Mouse (Mus musculus) cerebral cortex, adult 2 months (tissue): ENCODE results near the gene Prcc.

Experiments
- WGBS: fragments of 180-500 bp; shearing (Covaris S2); methylation state at CpG from one replicate; pipeline ENCODE4 v1.1.7; 2018; 5-methylcytosine and 5-hydroxymethylcytosine counted together

Prcc gene

DNA sequence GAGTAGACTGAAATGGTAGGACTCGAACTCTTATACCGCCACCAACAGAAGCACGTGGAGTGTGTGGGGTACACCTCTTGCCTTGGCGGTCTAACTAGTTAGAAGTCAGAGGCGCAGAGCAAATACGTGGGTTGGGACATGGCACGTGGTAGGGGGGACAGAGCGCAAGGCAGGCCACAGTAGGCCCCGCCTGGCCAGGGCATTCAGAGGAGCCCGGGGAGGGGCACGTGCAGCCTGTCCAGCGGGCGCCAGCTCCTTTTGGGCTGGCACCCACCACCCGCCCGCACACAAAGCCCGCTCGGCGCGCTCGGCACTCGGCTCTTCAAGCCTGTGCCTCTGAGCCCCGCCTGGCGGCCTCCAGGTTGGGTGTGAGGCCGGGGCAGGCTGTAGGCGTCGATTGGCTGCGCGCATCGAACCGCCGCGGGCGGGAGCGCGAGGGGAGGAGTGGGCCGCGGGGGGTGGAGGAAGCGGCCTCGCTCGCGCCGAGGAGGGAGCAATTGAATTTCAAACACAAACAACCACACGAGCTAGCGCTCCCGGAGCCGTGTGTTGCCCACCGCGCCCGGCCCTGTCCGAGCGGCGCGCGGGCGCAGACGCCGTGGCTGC is 20.6 kb upstream of the Prcc start, which contains the start of gene Hdgf:
Hdgf (plus strand) TSS at position 442 of the 606 bp plus-strand sequence.
- under 1% methylated on average over 57 of the region's 57 CpGs for WGBS

DNA sequence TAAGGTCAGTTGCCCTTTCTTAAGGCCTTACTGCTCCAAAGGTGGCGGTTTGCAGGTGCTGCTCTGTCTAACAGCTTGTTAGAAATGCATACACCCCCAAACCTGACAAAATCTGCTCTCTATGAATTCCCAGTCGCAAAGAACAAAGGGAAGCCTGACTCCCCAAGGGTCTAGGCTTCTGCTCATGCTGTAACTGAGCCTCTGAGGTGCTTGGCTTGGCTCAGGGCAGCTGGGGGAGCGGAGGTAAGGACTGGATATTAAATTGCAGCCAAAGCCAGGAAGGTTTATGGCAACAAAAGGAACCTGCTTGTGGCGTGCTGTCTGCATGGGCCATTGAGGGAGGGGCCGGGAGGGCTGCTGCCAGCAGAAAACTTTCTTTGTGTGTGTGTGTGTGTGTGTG is 18.4 kb upstream of the Prcc start:
- WGBS, result 60% methylated on average over 5 of the region's 5 CpGs

DNA sequence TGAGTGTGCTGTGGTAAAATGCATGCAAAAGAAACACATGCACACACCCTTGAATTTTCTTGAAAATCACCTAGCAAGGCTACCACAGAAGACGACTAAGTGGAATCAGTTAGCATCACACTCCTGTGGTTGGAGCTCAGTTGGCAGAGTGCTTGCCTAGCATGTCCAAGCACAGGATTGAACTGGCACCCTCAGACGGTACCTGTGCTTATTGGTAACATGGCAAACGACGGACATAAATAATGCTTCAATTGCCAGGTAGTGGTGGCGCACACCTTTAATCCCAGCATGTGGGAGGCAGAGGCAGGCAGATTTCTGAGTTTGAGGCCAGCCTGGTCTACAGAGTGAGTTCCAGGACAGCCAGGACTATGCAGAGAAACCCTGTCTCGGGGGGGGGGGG is 16.6 kb upstream of the Prcc start:
- 78% methylated on average over 6 of the region's 6 CpGs for WGBS

DNA sequence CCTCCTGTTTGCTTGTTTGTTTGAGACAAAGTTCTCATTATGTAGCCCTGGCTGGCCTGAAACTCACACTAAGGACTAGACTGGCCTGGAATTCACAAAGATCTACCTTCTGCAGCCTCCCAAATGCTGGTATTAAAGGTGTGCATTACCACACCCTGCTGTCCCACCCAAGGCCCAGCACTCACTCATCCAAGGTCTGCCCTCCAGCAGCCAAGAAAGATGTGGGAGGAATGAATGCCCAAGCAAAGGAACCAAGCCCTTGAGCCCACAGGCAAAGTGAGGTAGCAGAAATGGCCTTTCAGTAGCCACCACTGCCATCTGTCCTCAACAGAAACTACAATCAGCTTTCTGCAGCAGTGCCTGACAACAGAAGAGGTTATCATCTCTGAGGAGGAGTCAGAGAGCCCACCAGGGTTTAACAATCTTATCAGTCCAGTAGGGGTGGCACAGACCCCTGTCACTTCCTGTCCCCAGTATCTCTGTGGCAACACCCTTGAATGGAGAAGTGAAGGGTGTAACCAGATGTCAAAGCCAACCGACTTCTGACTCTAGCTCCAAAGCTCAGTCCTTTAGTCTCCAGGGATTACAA is 15.7 kb upstream of the Prcc start:
- 69% methylated on average over 1 of the region's 1 CpGs for WGBS

DNA sequence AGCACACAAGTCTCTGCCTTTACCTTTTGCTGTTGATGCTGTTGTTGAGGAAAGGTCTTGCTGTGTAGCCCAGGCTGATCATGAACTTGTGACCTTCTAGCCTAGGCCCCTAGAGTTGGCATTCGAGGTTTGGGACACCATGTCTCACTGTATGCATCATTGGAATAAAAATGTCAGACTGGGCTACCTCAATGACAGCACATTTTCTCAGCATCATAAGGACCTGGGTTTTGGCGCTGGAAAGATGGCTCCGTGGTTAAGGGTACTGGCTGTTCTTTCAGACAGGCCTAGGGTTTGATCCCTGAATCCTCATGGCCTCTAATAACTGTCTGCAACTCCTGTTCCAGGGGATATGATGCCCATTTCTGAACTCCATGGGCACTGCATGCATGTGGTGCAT is 14.4 kb upstream of the Prcc start:
- 72% methylated on average over 3 of the region's 3 CpGs for WGBS

DNA sequence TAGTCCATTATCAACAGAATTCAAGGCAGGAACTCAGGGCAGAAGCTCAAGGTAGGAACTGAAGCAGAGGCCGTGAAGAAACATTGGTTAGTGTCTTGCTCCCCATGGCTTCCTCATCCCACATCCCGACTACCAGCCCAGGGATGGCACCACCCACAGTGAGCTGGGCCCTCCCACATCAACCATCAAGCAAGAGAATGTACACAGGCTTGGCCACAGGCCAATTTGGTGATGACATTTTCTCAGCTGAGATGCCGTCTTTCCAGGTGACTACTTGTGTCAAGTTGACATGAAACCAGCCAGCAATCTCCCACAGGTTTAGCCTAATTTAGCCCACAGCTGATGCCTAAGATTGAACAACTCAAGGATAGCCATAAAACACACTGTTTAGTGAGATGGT is 13.9 kb upstream of the Prcc start:
- 71% methylated on average over 3 of the region's 3 CpGs for WGBS

DNA sequence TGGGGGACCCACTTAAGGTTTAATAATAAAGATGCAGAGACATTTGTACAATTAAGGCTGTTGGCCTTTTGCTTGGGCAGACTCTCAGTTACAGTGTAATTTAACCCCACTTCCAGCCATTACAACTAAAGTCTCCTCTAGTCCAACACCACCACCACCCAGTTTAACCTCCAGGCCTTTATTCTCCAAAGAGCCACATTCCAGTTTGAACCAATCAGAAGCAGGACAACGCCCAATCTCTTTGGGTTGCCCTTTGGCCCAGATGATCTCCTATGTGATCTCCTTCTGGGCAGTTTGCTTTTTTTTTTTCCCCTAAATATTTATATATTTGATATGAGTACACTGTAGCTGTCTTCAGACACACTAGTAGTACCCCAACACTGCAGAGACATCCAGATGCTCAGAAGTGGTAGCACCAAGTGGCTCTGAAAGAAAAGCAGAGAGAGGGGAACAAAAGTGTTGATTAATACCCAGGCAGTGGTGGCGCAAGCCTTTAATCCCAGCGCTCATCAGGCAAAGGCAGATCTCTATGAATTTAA is 8.0 kb upstream of the Prcc start:
- 83% methylated on average over 3 of the region's 3 CpGs for WGBS

DNA sequence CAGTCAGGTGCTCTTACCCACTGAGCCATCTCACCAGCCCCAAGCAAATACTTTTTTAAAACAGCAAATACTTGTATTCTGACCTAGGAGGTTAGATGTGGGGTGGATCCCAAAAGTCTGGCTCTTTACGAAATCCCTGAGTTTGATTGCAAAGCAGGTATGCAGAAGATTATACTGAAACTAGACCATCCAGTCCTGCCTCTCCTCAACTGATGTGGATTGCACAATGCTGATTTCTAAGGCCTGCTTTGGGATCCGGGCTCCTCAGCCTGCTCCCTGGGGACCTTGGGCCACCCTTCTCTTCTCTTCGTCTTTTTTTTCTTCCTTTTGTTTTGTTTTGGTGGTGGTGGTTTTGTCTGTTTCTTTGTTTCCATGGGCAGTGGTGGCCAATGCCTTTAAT is 6.1 kb upstream of the Prcc start:
- WGBS, result 63% methylated on average over 3 of the region's 3 CpGs

DNA sequence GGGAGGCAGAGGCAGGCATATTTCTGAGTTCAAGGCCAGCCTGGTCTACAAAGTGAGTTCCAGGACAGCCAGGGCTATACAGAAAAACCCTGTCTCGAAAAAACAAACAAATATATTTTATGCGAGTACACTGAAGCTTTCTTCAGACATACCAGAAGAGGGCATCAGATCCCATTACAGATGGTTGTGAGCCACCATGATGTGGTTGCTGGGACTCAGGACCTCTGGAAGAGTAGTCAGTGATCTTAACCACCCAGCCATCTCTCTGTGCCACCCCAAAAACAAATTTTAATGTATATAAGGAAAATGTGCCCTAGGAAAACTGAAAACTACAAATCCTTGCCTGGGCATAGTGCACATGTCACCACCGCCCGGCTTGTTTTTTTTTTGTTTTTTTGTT is 2.0 kb upstream of the Prcc start:
- WGBS, result 74% methylated on average over 4 of the region's 4 CpGs

DNA sequence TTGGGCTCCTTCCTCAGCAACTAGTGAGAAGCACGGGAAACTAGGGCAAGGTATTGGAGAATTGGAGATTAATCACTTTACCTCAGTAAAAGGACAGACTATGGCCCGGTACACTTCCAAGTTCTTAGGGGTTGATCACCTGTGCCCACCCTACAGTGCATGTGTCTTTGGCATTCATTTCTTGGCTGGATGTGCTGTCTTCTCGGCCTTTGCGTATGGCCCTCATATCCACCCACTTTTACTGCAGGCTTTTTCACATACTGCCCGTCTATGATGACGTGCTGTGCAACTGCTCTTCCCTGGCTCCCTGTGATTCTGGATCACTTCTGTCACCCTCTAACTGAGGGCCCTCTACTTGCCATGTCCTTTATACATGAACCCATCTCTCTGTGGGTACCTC is 1.0 kb upstream of the Prcc start:
- WGBS, result 80% methylated on average over 6 of the region's 6 CpGs

DNA sequence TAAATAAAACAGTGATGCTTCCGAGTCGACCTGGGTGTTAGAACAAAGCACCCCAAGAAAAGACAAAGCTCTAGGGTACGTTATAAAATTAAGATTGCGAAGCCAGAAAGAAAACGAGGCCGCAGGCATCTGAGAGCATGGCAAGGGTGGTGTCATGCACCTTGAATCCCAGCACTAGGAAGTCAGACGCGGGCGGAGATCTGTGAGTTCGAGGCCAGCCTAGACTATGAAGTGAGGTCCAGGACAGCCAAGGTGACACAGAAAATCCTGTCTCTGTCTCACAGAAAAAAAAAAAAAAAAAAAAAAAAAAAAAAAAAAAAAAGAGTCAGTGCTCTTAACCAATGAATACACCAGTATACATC is 577 bp upstream of the Prcc start:
- 8% methylated on average over 10 of the region's 10 CpGs for WGBS

DNA sequence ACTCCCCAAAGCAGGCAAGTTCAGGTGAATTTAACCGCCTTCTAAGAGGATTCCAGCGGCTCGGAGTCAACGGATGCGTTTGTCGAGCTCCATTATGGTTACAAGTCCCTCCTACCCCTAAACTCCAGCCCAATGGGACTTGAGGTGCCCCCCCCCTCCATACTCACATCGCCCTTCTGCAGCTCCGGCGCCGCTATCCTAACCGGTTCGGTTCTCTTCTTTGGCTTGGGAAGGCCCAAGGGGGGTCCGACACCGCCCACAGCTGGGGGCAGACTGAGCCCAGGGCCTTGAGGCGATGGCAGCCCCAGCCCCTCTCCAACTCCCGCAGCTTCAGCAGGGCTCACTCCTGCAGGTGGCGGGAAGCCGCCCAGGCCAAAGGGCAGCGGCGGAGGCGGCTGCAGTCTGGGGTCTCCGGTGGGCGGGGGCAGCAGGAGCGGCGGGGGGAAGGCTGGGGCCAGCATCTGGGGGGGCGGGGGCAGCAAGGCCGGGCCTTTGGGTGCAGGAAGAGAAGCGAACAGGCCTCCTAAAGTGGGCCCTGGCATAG is 628 bp downstream of the Prcc start:
- under 1% methylated on average over 27 of the region's 28 CpGs for WGBS

DNA sequence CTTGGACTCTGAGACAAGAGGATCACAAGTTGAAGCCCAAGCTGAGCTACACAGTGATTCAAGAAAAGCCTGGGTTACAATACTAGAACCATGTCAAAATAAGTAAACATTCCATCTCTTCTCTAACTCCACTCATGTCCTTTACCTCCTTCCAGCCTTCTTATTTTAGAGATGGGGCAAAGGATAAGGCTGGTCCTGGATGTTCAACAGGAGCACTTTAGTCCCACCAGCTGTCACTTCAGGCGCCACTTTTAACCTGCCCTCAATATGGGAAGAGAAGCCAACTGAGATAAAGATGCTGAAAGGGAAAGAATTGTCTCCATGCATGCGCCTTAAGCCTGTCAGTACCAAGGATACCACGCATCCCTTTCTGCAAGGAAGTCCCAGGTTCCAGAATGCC is 1.1 kb downstream of the Prcc start:
- 1% methylated on average over 3 of the region's 3 CpGs for WGBS

DNA sequence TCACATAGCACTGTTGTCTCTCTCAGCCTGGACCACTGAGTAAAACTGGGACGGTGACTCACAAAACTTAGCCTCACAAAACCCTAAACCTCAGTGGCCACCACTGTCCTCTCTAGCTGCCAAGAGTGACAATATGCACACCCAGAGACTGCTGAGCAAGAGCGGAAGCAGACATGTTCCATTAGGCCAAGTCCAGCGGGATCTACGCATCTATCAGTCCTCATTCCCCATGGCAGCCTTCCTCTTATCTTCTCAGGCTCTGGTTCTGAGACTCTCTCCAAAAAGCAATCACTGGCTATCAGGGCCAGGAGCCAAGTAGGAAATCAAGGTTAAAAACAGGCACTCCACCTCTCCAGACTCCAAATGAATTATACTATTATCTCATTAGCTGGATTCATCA is 7.7 kb downstream of the Prcc start:
- WGBS, result 88% methylated on average over 4 of the region's 4 CpGs

DNA sequence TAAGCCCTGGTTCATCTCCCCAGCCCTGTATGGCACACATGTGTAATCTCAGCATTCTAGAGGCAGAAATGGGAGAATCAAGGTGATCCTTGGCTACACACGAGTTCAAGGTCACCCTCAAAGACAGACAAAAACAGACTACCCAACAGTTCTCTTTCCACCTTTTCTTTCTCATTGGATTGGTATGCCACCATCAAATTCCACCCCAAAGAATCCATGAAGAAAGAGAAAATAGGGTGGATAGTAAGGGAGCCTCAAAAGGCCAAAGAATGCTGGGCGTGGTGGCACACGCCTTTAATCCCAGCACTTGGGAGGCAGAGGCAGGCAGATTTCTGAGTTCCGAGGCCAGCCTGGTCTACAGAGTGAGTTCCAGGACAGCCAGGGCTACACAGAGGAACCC is 21.3 kb downstream of the Prcc start:
- 93% methylated on average over 4 of the region's 4 CpGs for WGBS

DNA sequence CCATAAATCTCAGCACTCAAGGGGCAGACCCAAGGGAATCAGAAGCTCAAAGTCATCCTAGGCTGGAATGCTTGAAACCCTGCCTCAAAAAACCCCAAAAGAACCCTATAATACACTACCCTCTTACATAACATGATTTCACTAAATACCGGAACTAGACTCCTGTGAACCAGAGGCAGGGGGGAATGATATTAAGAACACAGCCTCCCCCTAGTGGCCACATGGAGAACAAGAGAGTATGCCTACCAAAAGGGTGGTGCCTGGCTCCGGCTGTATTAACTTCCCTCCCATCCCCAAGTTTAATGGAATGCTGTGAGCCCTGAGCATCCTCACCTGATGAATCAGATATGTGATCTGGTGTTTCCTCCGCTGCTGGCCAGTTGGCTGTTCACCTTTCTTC is 25.6 kb downstream of the Prcc start:
- WGBS, result 27% methylated on average over 3 of the region's 3 CpGs

DNA sequence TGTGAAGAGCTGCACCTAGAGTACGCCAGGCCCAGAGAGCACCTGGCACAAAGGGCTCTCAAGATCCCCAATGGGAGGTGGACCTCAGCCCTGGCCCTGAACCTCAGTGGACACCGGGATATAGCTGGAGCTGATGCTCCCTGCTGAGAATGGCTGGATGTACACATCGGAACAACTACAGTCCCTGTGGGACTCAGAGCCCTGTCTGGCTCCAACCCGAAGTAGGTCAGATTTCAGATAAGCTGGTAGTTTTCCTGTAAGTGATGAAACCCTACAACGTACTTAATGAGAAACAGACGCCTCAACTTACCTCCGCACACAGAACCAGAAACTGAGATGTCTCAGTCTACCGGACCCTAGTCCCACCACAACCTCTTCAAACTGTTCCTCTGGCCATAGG is 27.7 kb downstream of the Prcc start:
- WGBS, result 93% methylated on average over 8 of the region's 8 CpGs

DNA sequence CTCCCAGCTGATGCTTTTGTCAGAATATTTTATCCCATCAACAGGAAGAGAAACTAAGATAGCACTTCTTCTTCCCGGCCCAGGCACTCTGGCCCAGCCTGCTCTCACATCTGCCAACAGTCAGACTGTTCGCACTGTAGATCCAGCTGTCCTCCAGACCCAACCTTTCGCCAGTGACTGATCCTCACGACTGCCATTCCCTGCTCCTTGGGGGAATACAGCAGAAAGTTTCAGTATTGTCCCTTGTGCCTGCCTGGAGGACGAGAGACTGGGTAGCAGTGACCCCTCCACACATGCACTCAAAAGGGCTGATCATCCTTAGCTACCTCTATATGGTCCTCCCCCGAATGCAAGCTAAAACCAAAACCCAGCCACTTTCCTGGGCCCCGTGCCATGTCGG is 29.5 kb downstream of the Prcc start:
- WGBS, result 82% methylated on average over 8 of the region's 8 CpGs

DNA sequence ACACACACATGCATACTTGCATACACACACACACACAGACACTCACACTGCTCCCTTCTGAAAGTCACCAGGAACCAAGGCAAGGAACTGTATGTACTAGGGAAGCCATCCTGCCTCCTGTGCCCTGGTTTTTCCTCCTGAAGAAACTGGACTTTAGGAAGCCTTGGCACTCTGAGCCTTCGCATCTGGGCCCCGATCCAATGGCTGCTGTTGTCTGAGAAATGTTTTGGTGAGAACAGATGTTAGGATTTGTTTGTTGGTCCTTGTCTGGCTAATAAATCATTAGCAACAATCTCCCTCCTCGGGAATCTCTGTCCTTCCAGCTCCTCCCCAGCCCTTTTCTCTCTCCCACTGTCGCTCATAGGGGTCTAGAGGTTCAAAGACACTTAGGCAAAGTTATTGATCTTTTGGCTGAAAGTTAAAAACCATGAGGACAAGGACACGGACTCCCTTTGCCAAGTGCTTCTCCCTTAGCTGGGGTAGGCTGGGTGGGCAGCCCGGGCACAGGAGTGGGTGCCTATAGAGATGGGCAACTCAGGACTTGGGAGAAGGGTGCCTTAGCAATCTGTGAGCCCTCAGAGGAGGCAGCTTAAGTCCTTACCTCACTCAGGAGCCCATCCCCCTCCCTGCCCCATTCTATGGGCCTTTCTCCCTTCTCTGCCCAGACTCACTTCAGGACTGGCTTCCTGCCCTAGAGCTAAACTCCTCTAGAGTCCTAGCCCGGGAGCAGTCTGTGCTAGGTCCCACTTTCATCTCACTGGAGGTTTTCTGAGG is 30.4 kb downstream of the Prcc start:
- WGBS, result 58% methylated on average over 7 of the region's 7 CpGs

DNA sequence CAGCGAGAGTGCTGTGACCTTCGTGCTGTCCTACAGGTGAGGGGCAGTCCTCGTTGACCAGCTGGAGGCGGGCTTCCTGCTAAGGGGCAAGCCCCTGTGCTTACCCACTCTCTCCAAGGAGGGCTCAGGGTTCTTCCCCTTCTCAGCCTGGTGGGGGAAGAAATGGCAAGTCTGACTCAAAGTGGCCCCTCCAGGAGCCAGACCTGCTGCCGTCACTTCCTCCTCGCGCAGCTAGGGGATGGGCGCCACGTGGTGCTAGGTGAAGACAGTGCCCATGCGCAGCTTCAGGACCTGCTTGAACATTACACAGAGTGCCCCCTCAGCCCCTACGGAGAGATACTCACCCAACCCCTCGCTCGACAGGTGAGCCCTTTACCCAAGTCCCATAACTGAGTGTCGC is 36.3 kb downstream of the Prcc start:
- 82% methylated on average over 14 of the region's 14 CpGs for WGBS

DNA sequence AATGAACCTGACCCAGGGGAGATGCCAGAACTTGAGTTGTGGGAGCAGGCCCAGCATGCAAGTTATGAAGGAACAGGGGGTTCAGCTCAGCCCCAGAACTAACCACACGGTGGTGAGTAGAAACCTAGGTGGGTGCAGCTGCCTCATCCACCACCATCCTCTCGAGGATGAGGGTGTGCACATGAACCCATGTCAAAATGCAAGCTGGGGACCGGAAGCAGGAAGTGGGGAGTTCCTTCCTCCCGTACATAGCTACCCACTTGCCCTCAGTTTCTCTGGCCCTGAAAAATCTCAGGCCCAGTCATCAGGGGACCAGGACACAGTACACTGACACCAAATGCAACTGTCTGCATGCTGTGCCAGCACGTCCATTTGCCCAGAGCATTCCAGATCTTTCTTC is 37.7 kb downstream of the Prcc start:
- 82% methylated on average over 5 of the region's 5 CpGs for WGBS

DNA sequence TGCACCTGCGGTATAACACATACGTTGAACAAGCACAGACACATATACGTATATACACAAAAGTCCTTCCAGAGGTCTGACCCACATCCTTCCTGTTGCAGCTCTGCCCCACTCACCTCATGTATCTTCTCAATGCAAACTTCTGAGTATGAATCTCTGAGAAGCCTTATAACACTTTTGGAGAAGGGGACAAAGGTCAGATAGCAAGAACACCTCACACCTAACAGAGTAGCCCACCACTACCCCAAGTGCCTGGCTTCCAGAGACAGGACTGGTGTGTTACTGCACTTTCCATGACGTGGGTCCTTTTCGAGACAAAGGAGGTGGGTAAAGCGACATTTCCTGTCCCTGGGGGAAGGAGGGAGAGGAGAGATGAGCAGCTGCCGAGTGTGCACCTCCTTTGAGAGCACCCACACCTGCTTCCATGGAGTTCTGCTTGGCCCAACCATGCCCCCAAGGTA is 38.7 kb downstream of the Prcc start, which contains the start of gene Sh2d2a:
Sh2d2a (plus strand) TSS at position 106 of the 461 bp plus-strand sequence.
- 82% methylated on average over 7 of the region's 7 CpGs for WGBS

DNA sequence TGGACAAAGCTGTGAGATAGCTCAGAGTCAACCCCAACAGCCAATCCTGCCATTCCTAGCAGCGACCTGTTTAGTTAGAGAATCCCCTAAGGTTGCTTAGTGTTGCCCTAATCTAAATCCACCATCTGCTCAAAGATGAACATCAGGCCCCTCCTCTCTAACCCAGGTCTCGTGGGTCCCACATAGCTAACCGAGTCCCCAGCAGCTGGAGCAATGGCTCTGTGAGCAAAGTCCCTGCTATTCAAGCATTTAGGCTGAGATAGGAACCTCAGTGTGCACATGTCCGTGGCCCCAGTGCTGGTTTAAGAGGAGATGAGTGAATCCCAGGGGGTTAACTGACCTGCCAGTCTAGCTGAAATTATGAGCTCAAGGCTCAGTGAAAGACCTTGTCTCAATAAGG is 39.2 kb downstream of the Prcc start:
- WGBS, result 90% methylated on average over 4 of the region's 4 CpGs
